Mouse (Mus musculus) CH12.LX (cell line): ENCODE measurements at regions not wholly inside any gene's neighbourhood (a gene's known extent, or its start where the extent isn't known, plus 50 kb on each side); places are given as distances from the start of the nearest gene placed in this dataset.

Experiments
- DNase-seq: peaks from one replicate; pipeline ENCODE4 v3.0.0-alpha.2; 2013; ENCODE audit errors: extremely low read depth
- H3K27ac ChIP-seq: 2 replicates; pipeline ENCODE4 v1.5.1; 2012; ENCODE audit warnings: low read depth, mild to moderate bottlenecking, control low read depth, moderate library complexity; ENCODE audit not compliant: insufficient read depth
- H3K27me3 ChIP-seq: replicated peaks from 2 replicates; pipeline ENCODE3; 2012; ENCODE audit warnings: inconsistent platforms
- H3K36me3 ChIP-seq, 2 experiments: replicated peaks in 1 of 2; 2 replicates each; pipeline versions ENCODE3 to v1.6.1; 2012; ENCODE audit warnings: inconsistent platforms in 1 of 2, low read length in 1 of 2, mild to moderate bottlenecking in 1 of 2, mixed read lengths in 1 of 2, moderate library complexity in 1 of 2; ENCODE audit not compliant: control insufficient read depth in 1 of 2, insufficient read depth in 1 of 2
- H3K4me1 ChIP-seq, 2 experiments: 2 replicates each; pipeline ENCODE4 v1.6.1; 2012; ENCODE audit warnings: inconsistent platforms in 1 of 2, moderate library complexity in 1 of 2; ENCODE audit not compliant: insufficient read depth in 2 of 2, control insufficient read depth in 1 of 2
- H3K4me2 ChIP-seq: 2 replicates; pipeline ENCODE4 v1.6.1; 2012; ENCODE audit warnings: low read depth, mild to moderate bottlenecking, control low read depth; ENCODE audit not compliant: poor library complexity, insufficient read depth, severe bottlenecking
- H3K4me3 ChIP-seq, 3 experiments: fragments of 150-350 bp in 1 of 3; sonication (generic) in 1 of 3; replicated peaks in 1 of 3; 2 replicates each; pipeline versions ENCODE3 to v1.5.1; 2011 to 2012; ENCODE audit warnings: low read depth in 2 of 3, low read length in 2 of 3, mild to moderate bottlenecking in 2 of 3, moderate library complexity in 2 of 3, control low read depth in 1 of 3, improper control_type of control experiment in 1 of 3, inconsistent platforms in 1 of 3, mixed read lengths in 1 of 3; ENCODE audit not compliant: poor library complexity in 1 of 3
- H3K79me2 ChIP-seq: replicated peaks from 2 replicates; pipeline ENCODE4 v1.6.1; 2012; ENCODE audit warnings: mild to moderate bottlenecking, moderate library complexity; ENCODE audit not compliant: control insufficient read depth, poor library complexity, insufficient read depth, severe bottlenecking; ENCODE audit errors: extremely low read depth
- H3K9ac ChIP-seq: 2 replicates; pipeline ENCODE4 v1.6.1; 2012; ENCODE audit warnings: low read depth, mild to moderate bottlenecking, control low read depth, moderate library complexity; ENCODE audit not compliant: insufficient read depth
- H3K9me3 ChIP-seq: replicated peaks from 2 replicates; pipeline ENCODE3; 2012; ENCODE audit warnings: low read length, inconsistent platforms, mixed read lengths
- ELF1 ChIP-seq: IDR thresholded peaks from 2 replicates; pipeline ENCODE4 v1.6.1; 2014; ENCODE audit warnings: low read depth, mild to moderate bottlenecking, inconsistent platforms, low read length, improper control_type of control experiment
- JUN ChIP-seq: IDR thresholded peaks from 2 replicates; pipeline ENCODE4 v1.6.1; 2011; ENCODE audit warnings: low read depth, mild to moderate bottlenecking, low read length, improper control_type of control experiment, moderate library complexity; ENCODE audit not compliant: insufficient read depth
- MYC ChIP-seq: IDR thresholded peaks from 2 replicates; pipeline ENCODE4 v1.6.1; 2011; ENCODE audit warnings: low read depth, mild to moderate bottlenecking, improper control_type of control experiment, low read length
- USF1 ChIP-seq: IDR thresholded peaks from 2 replicates; pipeline ENCODE4 v1.6.1; 2014; ENCODE audit warnings: low read depth, mild to moderate bottlenecking, inconsistent platforms, low read length, improper control_type of control experiment
- dilution Hi-C: fragments of 300-500 bp; cut with MboI; formaldehyde crosslinking; loops from 2 replicates; pipeline ENCODE4 v1.14.3; 2020; ENCODE audit warnings: low sequenced_read_pairs; ENCODE audit not compliant: extremely low pct_unique_long_range_greater_than_20kb, extremely low pct_ligation_motif_present
- in situ Hi-C: fragments of 300-500 bp; cut with MboI; formaldehyde crosslinking; loops from 3 replicates; pipeline ENCODE4 v1.14.3; 2019; ENCODE audit warnings: low sequenced_read_pairs, low pct_ligation_motif_present, low pct_unique_long_range_greater_than_20kb, mixed read lengths

DNA sequence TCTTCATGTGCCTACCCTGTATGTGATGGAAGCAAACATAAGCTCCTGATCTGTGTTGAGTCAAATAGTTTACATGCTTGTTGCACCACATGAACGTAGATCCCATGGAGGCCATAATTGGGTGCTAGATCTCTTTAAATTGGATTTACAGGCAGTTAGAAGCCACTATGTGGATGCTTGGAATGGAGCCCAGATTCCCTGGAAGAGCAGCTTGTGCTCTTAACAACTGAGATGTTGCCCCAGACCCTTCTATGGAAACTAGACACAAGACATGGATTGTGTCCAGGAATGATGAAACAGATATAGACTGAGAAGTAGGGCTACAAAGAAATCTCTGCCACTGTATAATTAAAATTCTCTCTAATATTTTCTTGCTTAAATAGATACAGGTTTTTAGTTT is 819.9 kb upstream of the Gm38303 start:
- DNase-seq = no peak
- H3K4me2 ChIP-seq = no peak overlapping the region
- H3K4me1 ChIP-seq = no peaks in the 10 kb centered on the region
- no peak overlapping the region for H3K9ac ChIP-seq
- TF ChIP-seq USF1 = no peak
- no peak for TF ChIP-seq MYC
- TF ChIP-seq JUN = no peak
- TF ChIP-seq ELF1 = no peak
- in situ Hi-C loops (no loop called here), dilution Hi-C loops (no loop called here)
- no peaks in the 10 kb centered on the region for H3K27me3 ChIP-seq
- no peaks in the 10 kb centered on the region for H3K79me2 ChIP-seq
- no peaks in the 10 kb centered on the region for H3K36me3 ChIP-seq
- H3K27ac ChIP-seq = no peak overlapping the region
- no peak overlapping the region for H3K4me3 ChIP-seq
- H3K9me3 ChIP-seq = peaks cover 28% of the 10 kb centered on the region
